Mouse (Mus musculus) heart, postnatal 0 days (tissue): Measurements from ENCODE around the gene Inka2.

Experiments used
- CTCF ChIP-seq: IDR thresholded peaks from 2 replicates; pipeline ENCODE4 v1.5.1; 2016; ENCODE audit warnings: antibody characterized with exemption, control low read depth, low read depth
- EP300 ChIP-seq: IDR thresholded peaks from 2 replicates; pipeline ENCODE4 v1.6.1; 2016; ENCODE audit warnings: antibody characterized with exemption, low read depth

GRCm38 (mm10) chr3:105703571-105703970, 828 bp upstream of the Inka2 start:
- TF ChIP-seq EP300 (no peak), CTCF (no peak)
